Mouse (Mus musculus) G1E (cell line): ENCODE results near the gene Htr2a. TPM values are rescaled to one million over a fixed set of nuclear protein-coding genes. Genes with fewer than 3 reads are reported as not detected.

Experiments used
- ATAC-seq: 2 replicates; pipeline ENCODE4 v1.8.0; 2016; ENCODE audit warnings: mild to moderate bottlenecking; ENCODE audit not compliant: insufficient number of reproducible peaks, poor library complexity, low FRiP score, severe bottlenecking; ENCODE audit errors: extremely low read depth
- DNase-seq: peaks from one replicate; pipeline ENCODE4 v3.0.0; 2012; ENCODE audit warnings: low spot score
- H3K27me3 ChIP-seq: 2 replicates; pipeline ENCODE4 v1.6.1; 2012; ENCODE audit warnings: mild to moderate bottlenecking, low read length, inconsistent platforms; ENCODE audit not compliant: insufficient read depth
- H3K36me3 ChIP-seq: replicated peaks from 2 replicates; pipeline ENCODE3; 2012; ENCODE audit warnings: mild to moderate bottlenecking, inconsistent platforms
- H3K4me1 ChIP-seq: 2 replicates; pipeline ENCODE4 v1.6.1; 2012; ENCODE audit warnings: low read depth, low read length, inconsistent platforms, mixed read lengths; ENCODE audit not compliant: insufficient read depth
- H3K4me3 ChIP-seq: 2 replicates; pipeline ENCODE4 v1.5.1; 2012; ENCODE audit warnings: low read depth, mild to moderate bottlenecking, inconsistent platforms, low read length, moderate library complexity, mixed read lengths
- H3K9me3 ChIP-seq: replicated peaks from 2 replicates; pipeline ENCODE4 v1.6.1; 2012; ENCODE audit warnings: inconsistent platforms
- CTCF ChIP-seq: IDR thresholded peaks from 2 replicates; pipeline ENCODE4 v1.5.1; 2012; ENCODE audit warnings: low read depth, low read length, inconsistent platforms, mixed read lengths
- GATA1 ChIP-seq: IDR thresholded peaks from 2 replicates; pipeline ENCODE4 v1.6.1; 2012; ENCODE audit warnings: borderline replicate concordance, low read length, inconsistent platforms, mixed read lengths
- GATA2 ChIP-seq: IDR thresholded peaks from 2 replicates; pipeline ENCODE4 v1.6.1; 2012; ENCODE audit warnings: low read depth, low read length, inconsistent platforms, borderline replicate concordance
- POLR2AphosphoS5 ChIP-seq: IDR thresholded peaks from 2 replicates; pipeline ENCODE4 v1.6.1; 2012; ENCODE audit warnings: low read depth, low read length, inconsistent platforms; ENCODE audit not compliant: insufficient replicate concordance
- TAL1 ChIP-seq: conservative IDR thresholded peaks from 2 replicates; pipeline ENCODE4 v1.6.1; 2012; ENCODE audit warnings: low read depth, low read length, inconsistent platforms, mixed read lengths
- polyA plus RNA-seq: library from polyadenylated mRNA; stranded (reverse); fragments of >175 nt; gene quantifications from 2 replicates; pipeline ENCODE4 v1.2.3, GENCODE M21; 2012
- total RNA-seq, 2 experiments: library from RNA; stranded (forward) in 1 of 2; stranded (reverse) in 1 of 2; fragments of 200-1000 nt in 1 of 2; fragments of >200 nt in 1 of 2; fragmentation: Nextera tagmentation in 1 of 2; gene quantifications; 2 replicates each; pipeline ENCODE4 v1.2.3; 2014 to 2017

The Htr2a gene
- total and polyA plus RNA-seq, 3 experiments, result 0.16 TPM; not detected in 2

GRCm38 (mm10) chr14:74657227-74657626 lies 16.6 kb downstream of the Htr2a start:
- no peak for TF ChIP-seq POLR2AphosphoS5
- no peak for TF ChIP-seq GATA2
- no peak for TF ChIP-seq GATA1
- no peak for TF ChIP-seq CTCF
- TF ChIP-seq TAL1, result no peak

GRCm38 (mm10) chr14:74659411-74659841 lies 18.8 kb downstream of the Htr2a start:
- DNase-seq, result peak; percentile 49

More at GRCm38 (mm10) chr14:74657227-74657626, 16.6 kb downstream of the Htr2a start:
- Histone ChIP-seq H3K4me3 (no peak overlapping the region), H3K36me3 (no peaks in the 10 kb centered on the region), H3K27me3 (no peaks in the 10 kb centered on the region), H3K4me1 (peaks cover 54% of the 10 kb centered on the region), H3K9me3 (no peaks in the 10 kb centered on the region)
- DNase-seq, result no peak
- no peak for ATAC-seq

GRCm38 (mm10) chr14:74672137-74673019 lies 31.7 kb downstream of the Htr2a start:
- Histone ChIP-seq H3K36me3 (no peaks in the 10 kb centered on the region), H3K27me3 (no peaks in the 10 kb centered on the region), H3K9me3 (no peaks in the 10 kb centered on the region), H3K4me1 (peaks cover 71% of the 10 kb centered on the region), H3K4me3 (peak overlapping the region; percentile 65)
- ATAC-seq (peak; percentile 88), DNase-seq (peak; percentile 75)
- TF ChIP-seq POLR2AphosphoS5 (no peak), TAL1 (peak; percentile 87)

More at GRCm38 (mm10) chr14:74659411-74659841, 18.8 kb downstream of the Htr2a start:
- peaks cover 52% of the 10 kb centered on the region for H3K4me1 ChIP-seq
- H3K36me3 ChIP-seq, result no peaks in the 10 kb centered on the region
- peak; percentile 72 for ATAC-seq
- TF ChIP-seq GATA2 (no peak), CTCF (no peak), TAL1 (peak; percentile 46), GATA1 (no peak), POLR2AphosphoS5 (no peak)
- no peak overlapping the region for H3K4me3 ChIP-seq
- no peaks in the 10 kb centered on the region for H3K9me3 ChIP-seq
- H3K27me3 ChIP-seq, result no peaks in the 10 kb centered on the region

- Histone ChIP-seq H3K36me3 (no peaks in the 10 kb centered on the region), H3K9me3 (no peaks in the 10 kb centered on the region), H3K4me1 (peaks cover 77% of the 10 kb centered on the region), H3K4me3 (peak overlapping the region; percentile 65; the same call in 1 of the 2 replicates), H3K27me3 (no peaks in the 10 kb centered on the region)
- no peak for DNase-seq
- ATAC-seq, result no peak
- TF ChIP-seq GATA2 (no peak), GATA1 (no peak), TAL1 (no peak), POLR2AphosphoS5 (no peak)
Measured at GRCm38 (mm10) chr14:74673020-74673350, 32.3 kb downstream of the Htr2a start.

- DNase-seq, result peak; percentile 33
- Histone ChIP-seq H3K36me3 (no peaks in the 10 kb centered on the region), H3K4me1 (peaks cover 83% of the 10 kb centered on the region), H3K27me3 (no peaks in the 10 kb centered on the region), H3K4me3 (peak overlapping the region; percentile 27; the same call in 1 of the 2 replicates), H3K9me3 (no peaks in the 10 kb centered on the region)
- peak; percentile 58 for ATAC-seq
- TF ChIP-seq TAL1, result peak; percentile 50; the same call in 1 of the 2 replicates
- TF ChIP-seq CTCF, result no peak
Measured at GRCm38 (mm10) chr14:74673584-74673983, 32.9 kb downstream of the Htr2a start.

- H3K4me3 ChIP-seq, result no peak overlapping the region
- H3K27me3 ChIP-seq, result no peaks in the 10 kb centered on the region
- no peaks in the 10 kb centered on the region for H3K36me3 ChIP-seq
- ATAC-seq (no peak), DNase-seq (no peak)
- H3K4me1 ChIP-seq, result peaks cover 49% of the 10 kb centered on the region
- TF ChIP-seq GATA2 (no peak), TAL1 (no peak), CTCF (no peak), GATA1 (no peak), POLR2AphosphoS5 (no peak)
- no peaks in the 10 kb centered on the region for H3K9me3 ChIP-seq
Measured at GRCm38 (mm10) chr14:74679841-74680240, 39.2 kb downstream of the Htr2a start.
